Mouse (Mus musculus): Measurements from ENCODE around the gene Ssu72. TPM values are rescaled to one million over a fixed set of nuclear protein-coding genes. Genes with fewer than 3 reads are reported as not detected.

Gene Ssu72
- polyA plus RNA-seq, 2 experiments: 115 to 131 TPM

DNA sequence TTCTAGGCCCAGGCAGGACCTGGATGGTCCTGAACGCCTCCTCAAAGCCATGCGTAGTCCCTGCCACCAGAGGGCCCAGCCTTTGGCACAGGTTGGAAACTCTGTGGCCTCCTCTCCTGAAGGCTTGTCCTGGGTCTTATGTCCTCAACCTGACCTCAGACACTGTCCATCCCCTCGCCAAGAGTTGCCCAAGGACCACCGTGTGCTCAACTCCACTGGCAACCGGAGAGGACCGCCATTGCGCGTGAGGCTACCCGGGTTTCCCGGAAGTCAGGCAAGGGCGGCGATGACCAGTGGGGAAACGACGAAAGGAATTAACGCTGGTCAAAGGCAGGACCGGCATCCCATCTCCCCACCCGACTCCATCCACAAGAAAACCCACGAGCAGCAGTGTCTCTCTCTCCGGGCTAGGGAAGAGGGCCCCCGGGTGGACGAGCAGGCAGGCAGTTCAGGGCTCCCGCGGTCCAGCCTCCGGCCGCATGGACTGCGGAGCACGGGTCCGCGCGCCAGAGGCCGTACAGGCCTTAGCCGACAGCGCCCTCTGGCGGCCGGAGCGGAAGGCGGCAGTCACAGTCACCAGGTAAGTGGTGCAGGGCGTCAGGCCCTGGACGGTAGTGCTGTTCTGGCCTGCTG is 65.4 kb downstream of the Ssu72 start:
- Histone ChIP-seq H3K4me1 (ENCODE audit: control insufficient read depth, insufficient read depth, low read length) (peaks cover 13% of the 10 kb centered on the region), H3K9me3 (ENCODE audit: control insufficient read depth, low read length) (no peaks in the 10 kb centered on the region), H3K27ac (replicated peaks; ENCODE audit: low read depth, low read length) (peak overlapping the region; percentile 73), H3K9ac (ENCODE audit: low read depth, low read length, severe bottlenecking) (peak overlapping the region; percentile 84), H3K4me3 (replicated peaks; ENCODE audit: low read length) (peak overlapping the region; percentile 53), H3K36me3 (ENCODE audit: control insufficient read depth, insufficient read depth, low read length) (no peaks in the 10 kb centered on the region), H3K27me3 (ENCODE audit: control insufficient read depth, insufficient read depth, low read length) (no peaks in the 10 kb centered on the region), H3K4me2 (replicated peaks; ENCODE audit: low read depth, low read length, severe bottlenecking) (peak overlapping the region; percentile 80)
- ATAC-seq (ENCODE audit: low FRiP score, low read depth) (peak; percentile 88), DNase-seq (ENCODE audit: low spot score) (peak; percentile 79)
- 0 out of 2 replicates have a peak, but pooled peaks have one; percentile 75 for TF ChIP-seq POLR2A (IDR thresholded peaks at IDR 0.05; ENCODE audit: borderline replicate concordance, extremely low read depth, insufficient read depth, insufficient read length)
- WGBS: 0% methylated on average over 29 of the region's 39 CpGs

DNA sequence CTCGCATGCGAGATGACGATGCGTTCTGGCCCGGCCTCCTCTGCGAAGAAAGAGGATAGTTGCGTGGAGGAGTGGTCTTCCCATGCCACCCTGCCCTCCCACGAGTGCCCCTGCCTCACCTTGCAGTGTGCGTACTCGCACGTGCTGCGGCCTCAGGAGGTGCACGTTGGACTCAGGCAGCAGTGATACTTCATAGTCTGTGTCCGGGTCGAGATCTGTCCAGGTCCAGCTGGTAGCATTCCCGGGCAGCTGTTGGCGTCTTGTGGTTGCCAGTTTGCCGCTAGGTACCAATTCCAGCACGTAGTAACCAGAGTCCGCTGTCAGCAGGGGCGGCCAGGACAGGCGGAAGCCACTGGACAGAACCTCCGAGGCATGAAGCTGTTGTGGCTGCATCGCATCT is 66.0 kb downstream of the Ssu72 start:
- no peak for ATAC-seq (ENCODE audit: low FRiP score, low read depth)
- Histone ChIP-seq H3K4me3 (replicated peaks; ENCODE audit: low read length) (peak overlapping the region; percentile 53), H3K36me3 (ENCODE audit: control insufficient read depth, insufficient read depth, low read length) (no peaks in the 10 kb centered on the region), H3K4me2 (replicated peaks; ENCODE audit: low read depth, low read length, severe bottlenecking) (peak overlapping the region; percentile 80), H3K4me1 (ENCODE audit: control insufficient read depth, insufficient read depth, low read length) (peaks cover 16% of the 10 kb centered on the region), H3K9ac (ENCODE audit: low read depth, low read length, severe bottlenecking) (peak overlapping the region; percentile 84), H3K27me3 (ENCODE audit: control insufficient read depth, insufficient read depth, low read length) (no peaks in the 10 kb centered on the region), H3K9me3 (ENCODE audit: control insufficient read depth, low read length) (no peaks in the 10 kb centered on the region), H3K27ac (replicated peaks; ENCODE audit: low read depth, low read length) (no peak overlapping the region)
- no peak for TF ChIP-seq POLR2A (IDR thresholded peaks at IDR 0.05; ENCODE audit: borderline replicate concordance, extremely low read depth, insufficient read depth, insufficient read length)
- 41% methylated on average over 21 of the region's 24 CpGs for WGBS
- DNase-seq (ENCODE audit: low spot score): no peak

DNA sequence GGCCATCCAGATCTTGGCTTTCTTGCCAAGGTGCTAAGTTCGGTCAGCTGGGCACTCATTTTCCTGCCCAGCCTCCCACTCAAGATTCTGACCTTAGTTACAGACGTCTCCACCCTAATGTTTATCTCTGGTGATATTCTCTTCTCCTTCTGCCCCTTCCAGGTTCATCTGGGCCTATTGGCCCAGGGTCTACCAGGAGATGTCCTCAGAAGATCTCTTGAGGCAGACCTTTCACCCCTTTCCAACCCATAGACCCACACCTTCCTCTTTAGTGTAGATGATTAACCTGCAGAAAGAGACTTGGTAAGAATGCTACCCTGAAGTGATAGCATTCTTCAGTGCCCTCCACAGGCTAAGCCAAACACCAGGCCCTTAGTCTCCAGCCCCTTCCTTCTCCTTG is 67.1 kb downstream of the Ssu72 start:
- no peak for TF ChIP-seq POLR2A (IDR thresholded peaks at IDR 0.05; ENCODE audit: borderline replicate concordance, extremely low read depth, insufficient read depth, insufficient read length)
- Histone ChIP-seq H3K4me1 (ENCODE audit: control insufficient read depth, insufficient read depth, low read length) (peaks cover 16% of the 10 kb centered on the region), H3K27ac (replicated peaks; ENCODE audit: low read depth, low read length) (no peak overlapping the region), H3K4me2 (replicated peaks; ENCODE audit: low read depth, low read length, severe bottlenecking) (no peak overlapping the region), H3K9me3 (ENCODE audit: control insufficient read depth, low read length) (no peaks in the 10 kb centered on the region), H3K36me3 (ENCODE audit: control insufficient read depth, insufficient read depth, low read length) (no peaks in the 10 kb centered on the region), H3K27me3 (ENCODE audit: control insufficient read depth, insufficient read depth, low read length) (no peaks in the 10 kb centered on the region), H3K4me3 (replicated peaks; ENCODE audit: low read length) (no peak overlapping the region), H3K9ac (ENCODE audit: low read depth, low read length, severe bottlenecking) (no peak overlapping the region)
- 93% methylated on average over 2 of the region's 2 CpGs for WGBS
- DNase-seq (ENCODE audit: low spot score) (no peak), ATAC-seq (ENCODE audit: low FRiP score, low read depth) (no peak)

DNA sequence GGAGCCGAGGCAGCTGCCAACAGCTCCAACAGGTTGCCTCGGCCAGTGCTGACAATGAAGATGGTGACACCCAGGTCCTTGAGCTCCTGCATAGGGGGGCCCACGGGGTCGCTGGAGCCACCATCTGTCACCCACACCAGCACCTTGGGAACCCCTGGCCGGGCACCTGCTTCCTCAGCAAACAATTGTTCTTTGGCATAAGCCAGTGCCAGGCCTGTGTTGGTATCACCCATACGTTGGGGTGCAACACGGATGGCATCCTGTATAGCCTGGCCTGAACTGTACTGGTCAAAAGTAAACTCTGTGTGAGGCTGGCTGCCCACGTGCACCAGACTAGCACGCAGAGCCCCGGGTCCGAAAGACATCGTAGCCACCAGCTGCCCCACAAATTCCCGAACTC is 68.2 kb downstream of the Ssu72 start:
- Histone ChIP-seq H3K27me3 (ENCODE audit: control insufficient read depth, insufficient read depth, low read length) (no peaks in the 10 kb centered on the region), H3K4me3 (replicated peaks; ENCODE audit: low read length) (no peak overlapping the region), H3K9me3 (ENCODE audit: control insufficient read depth, low read length) (no peaks in the 10 kb centered on the region), H3K9ac (ENCODE audit: low read depth, low read length, severe bottlenecking) (no peak overlapping the region), H3K27ac (replicated peaks; ENCODE audit: low read depth, low read length) (no peak overlapping the region), H3K36me3 (ENCODE audit: control insufficient read depth, insufficient read depth, low read length) (no peaks in the 10 kb centered on the region), H3K4me1 (ENCODE audit: control insufficient read depth, insufficient read depth, low read length) (peaks cover 16% of the 10 kb centered on the region), H3K4me2 (replicated peaks; ENCODE audit: low read depth, low read length, severe bottlenecking) (no peak overlapping the region)
- no peak for ATAC-seq (ENCODE audit: low FRiP score, low read depth)
- no peak for TF ChIP-seq POLR2A (IDR thresholded peaks at IDR 0.05; ENCODE audit: borderline replicate concordance, extremely low read depth, insufficient read depth, insufficient read length)
- 89% methylated on average over 13 of the region's 13 CpGs for WGBS
- no peak for DNase-seq (ENCODE audit: low spot score)

DNA sequence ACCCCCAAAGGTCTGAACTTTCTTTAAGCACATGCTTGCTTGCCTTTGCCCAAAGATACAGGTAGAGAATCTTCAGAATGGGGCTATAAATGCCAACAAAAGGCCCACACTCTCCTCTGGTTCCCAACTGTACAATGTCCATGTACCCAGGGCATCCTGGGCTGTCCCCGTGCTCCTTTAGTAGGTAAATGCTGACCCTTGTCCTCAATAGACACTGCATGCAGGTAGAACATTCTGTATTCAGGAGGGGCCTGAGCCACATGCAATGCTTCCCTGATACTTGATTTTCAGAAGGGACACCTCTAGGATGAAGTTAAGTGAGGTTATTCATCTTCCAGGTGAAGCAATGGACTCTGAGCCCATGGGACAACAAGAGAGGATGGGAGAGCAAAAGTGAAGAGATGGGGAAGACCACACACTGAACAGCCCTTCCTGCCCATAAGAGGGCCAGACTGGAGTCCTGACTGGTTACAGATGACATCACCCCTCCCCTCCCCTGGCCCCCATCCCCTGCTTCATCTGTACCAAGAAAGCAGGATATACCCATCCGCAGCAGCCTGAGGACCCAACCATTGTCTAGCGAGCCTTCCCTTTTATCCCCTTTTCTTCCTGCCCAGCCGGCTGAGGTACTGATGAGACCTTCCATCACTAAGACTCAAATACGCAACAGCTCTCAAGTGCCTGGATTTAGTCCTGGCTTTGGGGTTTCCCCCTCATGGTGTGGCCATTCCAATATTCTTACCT is 68.9 kb downstream of the Ssu72 start:
- TF ChIP-seq POLR2A (IDR thresholded peaks at IDR 0.05; ENCODE audit: borderline replicate concordance, extremely low read depth, insufficient read depth, insufficient read length): no peak
- H3K4me1 ChIP-seq (ENCODE audit: control insufficient read depth, insufficient read depth, low read length): peaks cover 16% of the 10 kb centered on the region
- peak overlapping the region; percentile 43 for H3K4me3 ChIP-seq (replicated peaks; ENCODE audit: low read length)
- ATAC-seq (ENCODE audit: low FRiP score, low read depth) (no peak), DNase-seq (ENCODE audit: low spot score) (no peak)
- H3K27me3 ChIP-seq (ENCODE audit: control insufficient read depth, insufficient read depth, low read length): no peaks in the 10 kb centered on the region
- 67% methylated on average over 4 of the region's 5 CpGs for WGBS
- H3K36me3 ChIP-seq (ENCODE audit: control insufficient read depth, insufficient read depth, low read length): no peaks in the 10 kb centered on the region
- no peak overlapping the region for H3K27ac ChIP-seq (replicated peaks; ENCODE audit: low read depth, low read length)
- no peaks in the 10 kb centered on the region for H3K9me3 ChIP-seq (ENCODE audit: control insufficient read depth, low read length)
- peak overlapping the region; percentile 92 for H3K4me2 ChIP-seq (replicated peaks; ENCODE audit: low read depth, low read length, severe bottlenecking)
- peak overlapping the region; percentile 51; the same call in 1 of the 2 replicates for H3K9ac ChIP-seq (ENCODE audit: low read depth, low read length, severe bottlenecking)

All from limb, embryonic 14.5 days (tissue).